ENCODE assay signal across 29 mouse cellular contexts in genomic region chr11:108877520-108877919, GRCm38 (mm10).
"Had no signal": no experiment of that assay in that cellular context is flagged by ENCODE, and none has a peak within 500 bp of the region (broad histone marks: within the 10 kb centered on the region; RNA-seq: fewer than 3 reads in every experiment).

No protein-coding gene starts in this region.

- DNase-seq: heart, adult 2 months; heart, postnatal 10 days; heart, postnatal 14 days; heart, postnatal 36 days; heart, postnatal 4 days; kidney, adult 11 months; kidney, adult 18-20 months; kidney, adult 8-10 months; kidney, adult 9 months; layer of hippocampus, adult 9-11 months; layer of hippocampus, postnatal 36 days had no signal

- H3K4me1 ChIP-seq: heart, embryonic 10.5 days; heart, embryonic 12.5 days; heart, embryonic 13.5 days; heart, embryonic 15.5 days; hindbrain, embryonic 12.5 days; hindbrain, embryonic 13.5 days; hindbrain, embryonic 15.5 days; intestine, embryonic 15.5 days had no signal

- H3K9ac ChIP-seq: heart, embryonic 12.5 days; heart, embryonic 13.5 days; heart, embryonic 15.5 days; hindbrain, embryonic 12.5 days; hindbrain, embryonic 13.5 days; hindbrain, embryonic 14.5 days; hindbrain, embryonic 15.5 days; intestine, embryonic 15.5 days; kidney, embryonic 15.5 days had no signal

- H3K36me3 ChIP-seq: heart, embryonic 10.5 days; heart, embryonic 12.5 days; heart, embryonic 13.5 days; heart, embryonic 15.5 days; hindbrain, embryonic 10.5 days; hindbrain, embryonic 12.5 days; hindbrain, embryonic 13.5 days; hindbrain, embryonic 15.5 days; intestine, embryonic 15.5 days; kidney, embryonic 15.5 days had no signal

- H3K27ac ChIP-seq: heart, adult 2 months; heart, embryonic 10.5 days; heart, embryonic 13.5 days; heart, embryonic 15.5 days; hindbrain, embryonic 10.5 days; hindbrain, embryonic 12.5 days; hindbrain, embryonic 13.5 days; hindbrain, embryonic 14.5 days; hindbrain, embryonic 15.5 days; hindbrain, postnatal 0 days; intestine, embryonic 15.5 days; kidney, embryonic 15.5 days; kidney, postnatal 0 days; layer of hippocampus, adult 2 months had no signal

- H3K4me2 ChIP-seq: heart, embryonic 11.5 days; heart, embryonic 12.5 days; heart, embryonic 13.5 days; heart, embryonic 15.5 days; hindbrain, embryonic 12.5 days; hindbrain, embryonic 13.5 days; hindbrain, embryonic 14.5 days; hindbrain, embryonic 15.5 days; intestine, embryonic 15.5 days; kidney, embryonic 15.5 days had no signal

- H3K4me3 ChIP-seq: heart, adult 2 months; heart, embryonic 10.5 days; heart, embryonic 12.5 days; heart, embryonic 13.5 days; heart, embryonic 15.5 days; hindbrain, embryonic 10.5 days; hindbrain, embryonic 12.5 days; hindbrain, embryonic 13.5 days; hindbrain, embryonic 15.5 days; intestine, embryonic 15.5 days; kidney, embryonic 15.5 days; layer of hippocampus, adult 2 months had no signal

- H3K9me3 ChIP-seq: heart, embryonic 10.5 days; heart, embryonic 12.5 days; heart, embryonic 13.5 days; heart, embryonic 15.5 days; hindbrain, embryonic 10.5 days; hindbrain, embryonic 12.5 days; hindbrain, embryonic 13.5 days; hindbrain, embryonic 15.5 days; intestine, embryonic 15.5 days; kidney, embryonic 15.5 days had no signal

- H3K27me3 ChIP-seq: heart, embryonic 13.5 days; heart, embryonic 15.5 days; hindbrain, embryonic 12.5 days; hindbrain, embryonic 13.5 days; hindbrain, embryonic 15.5 days; intestine, embryonic 15.5 days; kidney, embryonic 15.5 days had no signal

- ATAC-seq: hindbrain, embryonic 16.5 days; hindbrain, postnatal 0 days; inflammation-experienced regulatory T-cells, adult 6 months; intestine, embryonic 15.5 days; intestine, embryonic 16.5 days had no signal
